Mouse (Mus musculus): ENCODE measurements at regions not wholly inside any gene's neighbourhood (a gene's known extent, or its start where the extent isn't known, plus 50 kb on each side); places are given as distances from the start of the nearest gene placed in this dataset.

DNA sequence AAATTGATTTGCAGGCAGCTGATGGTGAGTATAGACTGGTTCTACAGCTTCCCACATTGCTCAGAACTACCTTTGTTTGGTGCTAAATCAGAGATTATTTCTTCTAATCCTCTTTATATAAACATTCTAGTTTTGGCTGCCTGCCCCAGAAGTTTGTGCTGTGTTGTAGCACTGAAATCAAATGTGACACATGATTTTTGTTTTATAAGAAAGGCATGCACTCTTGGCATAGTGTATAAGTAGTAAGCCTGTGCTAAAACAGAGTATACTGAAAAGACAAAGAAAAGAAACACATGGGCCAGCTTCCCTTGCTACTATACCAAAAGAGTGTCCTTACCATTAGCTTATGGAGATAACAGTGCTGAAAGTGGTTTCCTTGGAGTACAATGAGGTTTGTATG, 1542.9 kb upstream of the Slc10a2 start:
- TF ChIP-seq ZMIZ1 (IDR thresholded peaks at IDR 0.05; ENCODE audit: low read depth, low read length) (no peak), E2F4 (IDR thresholded peaks at IDR 0.05; ENCODE audit: insufficient replicate concordance, low read depth, low read length) (no peak), CTCF (conservative IDR thresholded peaks at IDR 0.05 in 1 of 2, IDR thresholded peaks at IDR 0.05 in 1 of 2; ENCODE audit: low read depth in 2 of 2, low read length in 2 of 2) (no peak), POLR2A (IDR thresholded peaks at IDR 0.05; ENCODE audit: low read depth, low read length) (no peak)
